Mouse (Mus musculus) forebrain, embryonic 16.5 days (tissue): ENCODE measurements around the gene Slc23a4. TPM values are rescaled to one million over a fixed set of nuclear protein-coding genes. Genes with fewer than 3 reads are reported as not detected.

Experiments
- ATAC-seq: fragments of 200-750 bp; cut with Nextera tagmentation; 2 replicates; pipeline ENCODE4 v1.8.0; 2017; ENCODE audit warnings: mild to moderate bottlenecking, moderate library complexity
- H3K27ac ChIP-seq: fragments of 300-500 bp; sonication (generic); 2 replicates; pipeline ENCODE4 v1.5.1; 2014; ENCODE audit warnings: low read length, control low read depth
- H3K27me3 ChIP-seq: fragments of 300-500 bp; sonication (generic); replicated peaks from 2 replicates; pipeline ENCODE4 v1.6.1; 2014; ENCODE audit warnings: low read length; ENCODE audit not compliant: control insufficient read depth, insufficient read depth
- H3K36me3 ChIP-seq: fragments of 300-500 bp; sonication (generic); 2 replicates; pipeline ENCODE4 v1.6.1; 2014; ENCODE audit not compliant: control insufficient read depth, insufficient read depth
- H3K4me1 ChIP-seq: fragments of 300-500 bp; sonication (generic); replicated peaks from 2 replicates; pipeline ENCODE4 v1.6.1; 2014; ENCODE audit warnings: low read length; ENCODE audit not compliant: control insufficient read depth, insufficient read depth
- H3K4me2 ChIP-seq: fragments of 300-500 bp; sonication (generic); 2 replicates; pipeline ENCODE4 v1.6.1; 2014; ENCODE audit warnings: mild to moderate bottlenecking, low read length, control low read depth
- H3K4me3 ChIP-seq: fragments of 300-500 bp; sonication (generic); replicated peaks from 2 replicates; pipeline ENCODE4 v1.5.1; 2014; ENCODE audit warnings: mild to moderate bottlenecking, low read length, control low read depth
- H3K9ac ChIP-seq: fragments of 300-500 bp; sonication (generic); replicated peaks from 2 replicates; pipeline ENCODE4 v1.6.1; 2014; ENCODE audit warnings: low read depth, low read length, control low read depth
- H3K9me3 ChIP-seq: fragments of 300-500 bp; sonication (generic); 2 replicates; pipeline ENCODE4 v1.6.1; 2016; ENCODE audit warnings: low read length; ENCODE audit not compliant: control insufficient read depth
- WGBS: fragments of 180-500 bp; shearing (Covaris S2); extraction: QIAGEN DNeasy Blood & Tissue Kit; methylation state at CpG from one replicate; pipeline ENCODE4 v1.1.7; 2014; 5-methylcytosine and 5-hydroxymethylcytosine counted together
- polyA plus RNA-seq: library from polyadenylated mRNA; unstranded; fragments of >200 nt; fragmentation: Nextera tagmentation; extraction: Ambion mirVana; gene quantifications from 2 replicates; pipeline ENCODE4 v1.2.1, GENCODE M21; 2015

Slc23a4 gene
- polyA plus RNA-seq, 1 experiment from 2014 or later = 0.85 TPM

DNA sequence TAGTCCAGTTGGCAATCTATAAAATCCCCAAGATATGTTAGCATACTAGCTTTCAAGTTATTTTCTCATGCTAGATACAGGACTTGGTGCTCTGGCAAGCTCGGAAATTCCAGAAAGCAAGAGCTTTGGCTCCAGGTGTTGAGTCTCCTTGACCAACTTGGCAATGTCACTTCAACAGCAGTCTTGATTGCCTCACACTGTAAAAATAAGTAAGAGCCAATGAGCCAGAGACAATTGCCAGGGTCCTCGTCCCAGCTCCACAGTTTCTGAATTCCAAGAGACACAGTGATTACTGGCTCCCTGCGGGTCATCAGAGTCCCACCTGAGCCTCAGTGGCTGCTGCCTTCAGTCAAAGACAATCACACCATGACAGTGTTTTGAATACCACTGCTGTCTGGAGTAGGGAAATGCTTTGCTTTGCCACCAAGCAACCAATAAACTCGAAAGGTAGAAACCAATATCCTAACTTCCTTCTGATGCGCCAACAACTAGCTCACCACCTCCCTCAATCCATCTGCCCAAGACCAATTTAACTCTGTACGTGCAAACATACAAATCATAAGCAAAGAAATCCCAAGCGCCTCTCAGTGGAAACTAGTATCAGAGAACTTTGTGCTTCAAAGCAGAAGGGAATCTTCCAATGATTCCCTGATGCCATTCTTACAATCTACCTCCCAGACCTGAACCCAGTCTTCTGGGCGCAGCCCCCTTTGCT is 78.4 kb downstream of the Slc23a4 start:
- no peak; the same call in 1 of the 2 replicates for ATAC-seq

DNA sequence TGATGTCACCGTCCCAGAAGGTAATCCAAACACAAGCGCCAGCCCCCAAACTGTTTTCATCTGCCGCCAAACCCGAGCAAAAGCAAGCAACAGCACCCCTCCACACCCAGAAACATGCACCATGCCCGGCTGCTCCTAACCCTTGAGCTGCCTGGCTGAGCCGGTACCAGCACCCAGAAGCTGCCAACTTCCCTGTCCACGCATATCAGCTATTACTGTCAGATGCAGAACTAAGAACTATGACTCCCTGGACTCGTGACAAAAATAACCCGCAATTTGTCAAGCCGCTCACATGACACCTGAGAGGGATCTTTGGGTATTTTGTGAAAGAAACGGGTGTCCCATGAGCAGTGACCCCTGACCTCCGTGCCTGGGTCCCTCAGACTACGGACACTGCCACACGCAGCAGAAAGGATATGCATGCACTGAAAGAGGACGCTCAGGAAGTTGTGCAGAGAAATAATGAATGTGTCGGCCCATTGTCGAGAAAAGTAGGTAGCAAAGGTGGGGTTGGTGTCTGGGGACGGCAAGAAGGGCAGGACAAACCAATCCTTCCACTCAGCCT is 80.4 kb downstream of the Slc23a4 start:
- 90% methylated on average over 18 of the region's 18 CpGs for WGBS
- Histone ChIP-seq H3K4me1 (peaks cover 9% of the 10 kb centered on the region), H3K27me3 (no peaks in the 10 kb centered on the region), H3K9me3 (no peaks in the 10 kb centered on the region), H3K4me3 (no peak overlapping the region), H3K27ac (no peak overlapping the region), H3K4me2 (no peak overlapping the region), H3K9ac (no peak overlapping the region), H3K36me3 (peaks cover 9% of the 10 kb centered on the region)
- no peak for ATAC-seq

More for the DNA sequence above, 78.4 kb downstream of the Slc23a4 start:
- peak overlapping the region; percentile 85 for H3K27ac ChIP-seq
- 45% methylated on average over 8 of the region's 8 CpGs for WGBS
- H3K9me3 ChIP-seq = no peaks in the 10 kb centered on the region
- peaks cover 9% of the 10 kb centered on the region for H3K4me1 ChIP-seq
- H3K4me2 ChIP-seq = peak overlapping the region; percentile 68
- H3K27me3 ChIP-seq = no peaks in the 10 kb centered on the region
- peaks cover 4% of the 10 kb centered on the region; the same call in 1 of the 2 replicates for H3K36me3 ChIP-seq
- peak overlapping the region; percentile 81 for H3K9ac ChIP-seq
- peak overlapping the region; percentile 86 for H3K4me3 ChIP-seq

DNA sequence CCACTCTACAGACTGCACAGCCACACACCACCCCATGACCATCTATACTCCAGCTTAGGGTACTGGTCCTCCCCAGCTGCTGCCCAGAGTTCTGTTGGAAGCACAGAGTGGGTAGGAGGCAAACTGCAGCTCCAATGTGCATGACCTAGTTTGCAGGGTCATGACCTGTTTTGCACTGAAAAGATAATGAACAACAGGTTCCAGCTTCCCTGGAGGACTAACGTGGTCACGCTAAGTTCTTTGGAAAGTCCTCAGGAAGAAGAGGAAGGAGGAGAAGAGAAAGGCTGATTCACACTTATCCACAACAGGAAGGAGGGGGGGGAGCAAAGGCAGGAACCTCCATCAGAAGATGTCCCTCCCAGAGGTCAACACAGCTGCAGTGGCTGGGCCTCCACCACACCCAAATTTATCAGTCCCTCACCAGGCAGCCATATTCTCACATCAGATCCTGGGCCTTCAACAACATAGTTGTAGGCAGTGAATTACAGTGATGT is 81.0 kb downstream of the Slc23a4 start:
- H3K27me3 ChIP-seq = no peaks in the 10 kb centered on the region
- no peak for ATAC-seq
- no peak overlapping the region for H3K9ac ChIP-seq
- no peaks in the 10 kb centered on the region for H3K9me3 ChIP-seq
- H3K4me2 ChIP-seq = no peak overlapping the region
- WGBS = 81% methylated on average over 2 of the region's 2 CpGs
- no peak overlapping the region for H3K27ac ChIP-seq
- no peak overlapping the region for H3K4me3 ChIP-seq
- H3K4me1 ChIP-seq = peaks cover 9% of the 10 kb centered on the region
- H3K36me3 ChIP-seq = peaks cover 9% of the 10 kb centered on the region

DNA sequence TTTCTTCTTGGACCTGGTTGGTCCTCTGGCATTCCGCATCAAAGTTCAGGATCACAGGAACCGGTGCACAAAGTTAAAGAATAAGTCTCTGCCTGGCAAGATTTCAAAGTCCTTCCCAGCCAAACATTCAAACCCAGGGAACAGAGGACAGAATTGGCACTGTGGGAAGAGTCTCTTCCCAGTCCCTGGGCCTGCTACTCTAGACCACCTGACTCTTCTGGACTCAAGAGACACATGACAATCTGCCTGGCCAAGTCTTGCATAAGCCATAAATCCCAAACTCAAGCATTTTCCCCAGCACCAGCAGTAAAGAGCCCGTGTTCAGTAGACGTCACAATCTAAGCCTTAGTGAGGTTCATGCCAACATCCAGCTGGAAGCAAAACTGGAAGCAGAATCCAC is 81.5 kb downstream of the Slc23a4 start:
- H3K4me3 ChIP-seq = no peak overlapping the region
- WGBS = 85% methylated on average over 4 of the region's 4 CpGs
- no peak overlapping the region for H3K4me2 ChIP-seq
- H3K9me3 ChIP-seq = no peaks in the 10 kb centered on the region
- H3K9ac ChIP-seq = no peak overlapping the region
- no peaks in the 10 kb centered on the region for H3K27me3 ChIP-seq
- H3K27ac ChIP-seq = no peak overlapping the region
- no peak for ATAC-seq
- peaks cover 9% of the 10 kb centered on the region for H3K4me1 ChIP-seq
- H3K36me3 ChIP-seq = peaks cover 9% of the 10 kb centered on the region

DNA sequence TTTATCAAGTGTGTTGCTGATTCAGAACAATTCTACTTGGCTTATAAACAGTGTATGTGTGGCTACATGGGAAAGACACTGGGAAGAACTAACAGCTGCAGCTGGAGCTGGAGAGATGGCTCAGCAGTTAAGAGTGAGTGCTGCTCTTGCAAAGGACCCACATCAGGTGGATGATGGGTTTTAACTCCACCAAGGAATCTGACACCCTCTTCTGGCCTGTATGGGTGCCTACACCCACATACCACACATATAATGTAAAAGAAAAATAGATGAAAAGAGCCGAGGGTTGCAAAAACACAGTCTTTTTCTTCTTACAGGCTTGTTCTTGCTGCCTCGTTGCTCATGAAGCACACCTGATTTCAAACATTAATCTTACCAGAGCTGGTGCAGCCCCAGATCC is 82.1 kb downstream of the Slc23a4 start:
- Histone ChIP-seq H3K27me3 (no peaks in the 10 kb centered on the region), H3K9ac (no peak overlapping the region), H3K27ac (no peak overlapping the region), H3K4me2 (no peak overlapping the region), H3K36me3 (peaks cover 12% of the 10 kb centered on the region), H3K4me1 (peaks cover 9% of the 10 kb centered on the region), H3K4me3 (no peak overlapping the region), H3K9me3 (no peaks in the 10 kb centered on the region)
- 77% methylated on average over 2 of the region's 2 CpGs for WGBS
- no peak for ATAC-seq

DNA sequence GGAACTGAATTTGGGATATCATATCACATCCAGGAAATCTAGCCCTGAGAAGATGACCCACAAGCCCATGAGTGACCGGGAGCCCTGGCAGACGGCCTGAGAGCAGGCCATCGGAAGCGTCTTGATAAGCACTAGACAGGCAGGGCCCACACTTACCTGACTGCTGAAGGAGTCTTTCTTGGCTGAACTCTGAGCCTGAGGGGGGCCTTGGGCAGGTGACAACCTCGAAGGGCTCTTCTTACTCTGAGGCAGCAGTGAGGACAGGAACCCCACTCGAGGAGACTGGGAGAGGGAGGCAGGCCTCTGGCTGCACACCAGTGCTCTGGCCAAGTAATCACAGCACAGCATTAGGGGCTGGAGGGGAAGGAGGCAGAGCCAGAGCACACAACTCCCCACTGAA is 83.8 kb downstream of the Slc23a4 start:
- H3K4me1 ChIP-seq = no peaks in the 10 kb centered on the region; the same call in 1 of the 2 replicates
- WGBS = 93% methylated on average over 6 of the region's 6 CpGs
- no peak overlapping the region for H3K27ac ChIP-seq
- H3K27me3 ChIP-seq = no peaks in the 10 kb centered on the region
- no peak overlapping the region for H3K4me3 ChIP-seq
- no peak overlapping the region for H3K4me2 ChIP-seq
- H3K36me3 ChIP-seq = peaks cover 12% of the 10 kb centered on the region
- H3K9me3 ChIP-seq = no peaks in the 10 kb centered on the region
- ATAC-seq = no peak
- no peak overlapping the region for H3K9ac ChIP-seq

DNA sequence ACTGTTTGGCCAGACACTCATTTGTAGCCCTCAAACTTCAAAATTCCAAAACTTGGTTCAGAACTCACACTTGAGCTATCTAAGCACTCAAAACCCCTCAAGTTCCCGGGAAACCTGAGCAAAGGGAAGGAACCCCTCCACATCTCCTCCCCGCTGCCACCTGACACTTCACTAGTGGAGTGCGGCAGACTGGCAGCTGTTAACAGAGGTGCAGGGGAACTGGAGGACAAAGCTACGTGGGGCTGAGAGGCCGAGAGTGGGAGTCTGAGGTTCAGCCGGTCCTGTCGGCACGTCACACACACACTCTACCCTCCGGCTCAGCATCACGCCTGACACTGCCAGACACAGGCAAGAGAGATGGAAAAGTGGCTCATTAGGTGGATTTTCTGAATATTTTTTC is 84.4 kb downstream of the Slc23a4 start:
- Histone ChIP-seq H3K4me2 (no peak overlapping the region), H3K27me3 (no peaks in the 10 kb centered on the region), H3K9me3 (no peaks in the 10 kb centered on the region), H3K36me3 (peaks cover 12% of the 10 kb centered on the region), H3K4me3 (no peak overlapping the region), H3K4me1 (no peaks in the 10 kb centered on the region), H3K27ac (no peak overlapping the region), H3K9ac (no peak overlapping the region)
- WGBS = 90% methylated on average over 10 of the region's 10 CpGs
- no peak for ATAC-seq

DNA sequence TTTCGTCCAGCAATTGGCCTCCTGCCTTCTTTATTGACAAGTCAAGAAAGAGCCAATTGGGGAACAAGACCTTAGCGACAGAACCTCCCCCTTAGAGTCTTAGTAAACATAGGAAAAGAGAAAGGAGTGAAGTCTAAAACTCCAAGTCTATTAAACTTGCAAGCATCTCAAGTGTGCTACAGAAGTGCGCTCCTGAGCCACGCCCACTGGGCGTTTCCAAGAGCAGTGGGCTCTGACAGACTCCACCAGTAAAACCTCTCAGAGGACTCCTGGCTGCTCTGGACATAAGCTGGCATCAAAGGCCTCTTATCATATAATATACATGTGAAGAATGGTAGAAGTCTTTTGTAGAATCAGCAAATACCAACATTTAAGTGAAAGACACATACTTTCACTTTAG is 84.8 kb downstream of the Slc23a4 start:
- H3K9ac ChIP-seq = no peak overlapping the region
- no peak overlapping the region for H3K4me3 ChIP-seq
- no peak for ATAC-seq
- no peak overlapping the region for H3K4me2 ChIP-seq
- H3K36me3 ChIP-seq = peaks cover 12% of the 10 kb centered on the region
- WGBS = 84% methylated on average over 5 of the region's 5 CpGs
- no peaks in the 10 kb centered on the region for H3K4me1 ChIP-seq
- H3K27ac ChIP-seq = no peak overlapping the region
- H3K27me3 ChIP-seq = no peaks in the 10 kb centered on the region
- no peaks in the 10 kb centered on the region for H3K9me3 ChIP-seq

DNA sequence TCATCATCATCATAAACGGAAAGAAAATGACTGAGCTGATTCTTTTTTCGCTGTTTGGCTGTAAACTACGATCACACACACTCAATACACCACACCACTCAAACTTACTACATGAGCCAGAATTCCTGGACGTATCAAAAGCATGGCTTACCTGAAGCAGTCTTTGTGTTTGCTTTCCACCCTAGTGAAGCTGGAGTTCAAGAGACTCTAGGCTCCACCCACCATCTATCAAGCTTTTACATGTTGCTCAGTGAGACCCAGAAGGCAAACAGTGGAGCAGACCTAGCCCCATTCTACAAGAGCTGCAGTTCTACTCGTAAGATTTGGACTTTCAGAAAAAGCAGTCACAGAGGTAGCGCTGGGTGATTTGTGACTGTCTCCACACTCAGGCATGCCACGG is 85.6 kb downstream of the Slc23a4 start:
- H3K36me3 ChIP-seq = peaks cover 12% of the 10 kb centered on the region
- no peak overlapping the region for H3K27ac ChIP-seq
- H3K9ac ChIP-seq = no peak overlapping the region
- H3K4me2 ChIP-seq = no peak overlapping the region
- no peak for ATAC-seq
- no peak overlapping the region for H3K4me3 ChIP-seq
- 94% methylated on average over 7 of the region's 7 CpGs for WGBS
- H3K27me3 ChIP-seq = no peaks in the 10 kb centered on the region
- no peaks in the 10 kb centered on the region for H3K9me3 ChIP-seq
- H3K4me1 ChIP-seq = no peaks in the 10 kb centered on the region
